Mouse (Mus musculus): ENCODE data around the gene Gm17535.
"Not testable (repeated sequence)": the region's sequence is repeated elsewhere in the genome, so short reads cannot be mapped to it uniquely, and the experiment has no call there.

GRCm38 (mm10) chr9:3025653-3026052 lies 8.7 kb upstream of the Gm17535 start:
- TF ChIP-seq CTCF, EP300 (IDR thresholded peaks at IDR 0.05): not testable (repeated sequence)

All from lung, postnatal 0 days (tissue).